Mouse (Mus musculus) bone marrow macrophage, adult 2 months (primary cell): ENCODE results near the gene Tbxas1.

Source experiments
- CTCF ChIP-seq: IDR thresholded peaks from 2 replicates; pipeline ENCODE4 v1.5.1; 2012; ENCODE audit warnings: low read depth, mild to moderate bottlenecking, low read length, moderate library complexity
- POLR2A ChIP-seq: IDR thresholded peaks from 2 replicates; pipeline ENCODE4 v1.6.1; 2012; ENCODE audit warnings: mild to moderate bottlenecking, low read depth, low read length, borderline replicate concordance

- TF ChIP-seq POLR2A (no peak), CTCF (no peak)
These were observed 37.0 kb downstream of the Tbxas1 start for GRCm38 (mm10) chr6:38912121-38912660.
